Mouse (Mus musculus): ENCODE measurements around the gene Reck. TPM values are rescaled to one million over a fixed set of nuclear protein-coding genes. Genes with fewer than 3 reads are reported as not detected.
A peak's percentile ranks its signal among the peaks of the same experiment; 100 is the strongest.

The Reck gene
- total and polyA plus RNA-seq, 2 experiments from 2014 or later = 4.1 to 5.6 TPM

DNA sequence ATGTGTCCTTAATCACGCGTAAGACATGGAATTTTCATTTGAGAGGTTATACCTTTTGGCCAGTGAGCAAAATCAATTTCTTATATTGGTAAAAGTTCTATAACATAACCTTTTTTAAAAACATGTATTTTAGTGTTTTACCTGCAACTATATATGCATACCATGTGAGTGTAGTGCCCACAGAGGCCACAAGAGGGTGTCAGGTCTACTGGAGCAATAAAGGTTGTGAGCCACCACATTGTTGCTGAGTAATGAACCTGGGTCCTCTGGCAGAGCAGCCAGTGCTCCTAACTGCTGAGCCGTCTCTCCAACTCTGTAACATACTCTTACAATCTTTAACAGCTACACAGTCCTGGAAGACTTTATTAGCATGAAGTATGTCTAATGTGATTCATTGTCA, 52.5 kb downstream of the Reck start:
- TF ChIP-seq CTCF (IDR thresholded peaks at IDR 0.05; ENCODE audit: low read depth) (peak; percentile 38), EP300 (IDR thresholded peaks at IDR 0.05; ENCODE audit: low read depth) (no peak)
- Histone ChIP-seq H3K4me3 (ENCODE audit: low read depth, low read length) (no peak overlapping the region), H3K9ac (replicated peaks; ENCODE audit: low read depth, low read length) (no peak overlapping the region), H3K27ac (ENCODE audit: low read depth) (no peak overlapping the region), H3K4me2 (ENCODE audit: low read depth, low read length) (no peak overlapping the region), H3K36me3 (replicated peaks; ENCODE audit: control insufficient read depth, insufficient read depth, low read length) (peaks cover 22% of the 10 kb centered on the region; the same call in 1 of the 2 replicates), H3K27me3 (ENCODE audit: control insufficient read depth, insufficient read depth, low read length) (no peaks in the 10 kb centered on the region), H3K4me1 (ENCODE audit: control insufficient read depth, insufficient read depth) (no peaks in the 10 kb centered on the region), H3K9me3 (replicated peaks; ENCODE audit: control insufficient read depth, low read length) (no peaks in the 10 kb centered on the region)
- ATAC-seq (ENCODE audit: insufficient read depth, low read depth) = no peak
- WGBS = 96% methylated on average over 3 of the region's 3 CpGs
- DNase-seq (ENCODE audit: low spot score) = no peak

DNA sequence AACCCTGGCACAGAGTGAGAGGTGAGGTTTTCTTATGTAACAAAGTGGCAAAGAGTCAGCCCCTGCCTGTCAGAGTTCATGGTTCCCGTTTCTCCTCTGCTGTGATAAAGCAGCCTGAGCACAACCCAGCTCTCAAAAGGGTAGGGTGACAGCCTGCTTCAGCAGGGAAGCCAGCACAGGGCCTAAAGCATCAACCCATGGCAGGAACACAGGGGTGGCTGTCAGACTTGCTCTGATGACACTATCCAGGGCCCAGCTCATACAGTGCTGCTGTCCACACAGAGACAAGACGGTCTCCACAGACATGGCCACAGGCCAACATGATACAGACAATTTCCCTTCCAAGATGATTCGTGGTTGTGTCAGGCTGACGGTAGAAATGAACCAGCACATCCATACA, 56.5 kb downstream of the Reck start:
- no peak overlapping the region for H3K4me2 ChIP-seq (ENCODE audit: low read depth, low read length)
- no peak overlapping the region for H3K4me3 ChIP-seq (ENCODE audit: low read depth, low read length)
- H3K27me3 ChIP-seq (ENCODE audit: control insufficient read depth, insufficient read depth, low read length) = no peaks in the 10 kb centered on the region
- TF ChIP-seq EP300 (IDR thresholded peaks at IDR 0.05; ENCODE audit: low read depth) (no peak), CTCF (IDR thresholded peaks at IDR 0.05; ENCODE audit: low read depth) (no peak)
- no peaks in the 10 kb centered on the region for H3K9me3 ChIP-seq (replicated peaks; ENCODE audit: control insufficient read depth, low read length)
- H3K36me3 ChIP-seq (replicated peaks; ENCODE audit: control insufficient read depth, insufficient read depth, low read length) = peaks cover 19% of the 10 kb centered on the region; the same call in 1 of the 2 replicates
- no peak overlapping the region for H3K27ac ChIP-seq (ENCODE audit: low read depth)
- H3K9ac ChIP-seq (replicated peaks; ENCODE audit: low read depth, low read length) = no peak overlapping the region
- 34% methylated on average over 4 of the region's 4 CpGs for WGBS
- DNase-seq (ENCODE audit: low spot score) = no peak
- no peak for ATAC-seq (ENCODE audit: insufficient read depth, low read depth)
- no peaks in the 10 kb centered on the region for H3K4me1 ChIP-seq (ENCODE audit: control insufficient read depth, insufficient read depth)

- WGBS = 77% methylated on average over 4 of the region's 4 CpGs
- no peaks in the 10 kb centered on the region for H3K27me3 ChIP-seq (ENCODE audit: control insufficient read depth, insufficient read depth, low read length)
- H3K9me3 ChIP-seq (replicated peaks; ENCODE audit: control insufficient read depth, low read length) = no peaks in the 10 kb centered on the region
- no peak overlapping the region for H3K27ac ChIP-seq (ENCODE audit: low read depth)
- H3K36me3 ChIP-seq (replicated peaks; ENCODE audit: control insufficient read depth, insufficient read depth, low read length) = peaks cover 16% of the 10 kb centered on the region
- no peaks in the 10 kb centered on the region for H3K4me1 ChIP-seq (ENCODE audit: control insufficient read depth, insufficient read depth)
- H3K9ac ChIP-seq (replicated peaks; ENCODE audit: low read depth, low read length) = no peak overlapping the region
- H3K4me2 ChIP-seq (ENCODE audit: low read depth, low read length) = no peak overlapping the region
- ATAC-seq (ENCODE audit: insufficient read depth, low read depth) (no peak), DNase-seq (ENCODE audit: low spot score) (no peak)
- TF ChIP-seq EP300 (IDR thresholded peaks at IDR 0.05; ENCODE audit: low read depth) (no peak), CTCF (IDR thresholded peaks at IDR 0.05; ENCODE audit: low read depth) (no peak)
- no peak overlapping the region for H3K4me3 ChIP-seq (ENCODE audit: low read depth, low read length)
Observed at GRCm38 (mm10) chr4:43936186-43936585, 60.9 kb downstream of the Reck start.

- WGBS = 70% methylated on average over 14 of the region's 14 CpGs
- no peak overlapping the region for H3K9ac ChIP-seq (replicated peaks; ENCODE audit: low read depth, low read length)
- ATAC-seq (ENCODE audit: insufficient read depth, low read depth) (no peak), DNase-seq (ENCODE audit: low spot score) (no peak)
- no peaks in the 10 kb centered on the region for H3K4me1 ChIP-seq (ENCODE audit: control insufficient read depth, insufficient read depth)
- H3K4me3 ChIP-seq (ENCODE audit: low read depth, low read length) = no peak overlapping the region
- no peaks in the 10 kb centered on the region for H3K27me3 ChIP-seq (ENCODE audit: control insufficient read depth, insufficient read depth, low read length)
- peaks cover 20% of the 10 kb centered on the region; the same call in 1 of the 2 replicates for H3K36me3 ChIP-seq (replicated peaks; ENCODE audit: control insufficient read depth, insufficient read depth, low read length)
- no peak overlapping the region for H3K4me2 ChIP-seq (ENCODE audit: low read depth, low read length)
- no peak overlapping the region for H3K27ac ChIP-seq (ENCODE audit: low read depth)
- TF ChIP-seq CTCF (IDR thresholded peaks at IDR 0.05; ENCODE audit: low read depth) (no peak), EP300 (IDR thresholded peaks at IDR 0.05; ENCODE audit: low read depth) (no peak)
- no peaks in the 10 kb centered on the region for H3K9me3 ChIP-seq (replicated peaks; ENCODE audit: control insufficient read depth, low read length)
Observed at GRCm38 (mm10) chr4:43936749-43937674, 61.7 kb downstream of the Reck start.

DNA sequence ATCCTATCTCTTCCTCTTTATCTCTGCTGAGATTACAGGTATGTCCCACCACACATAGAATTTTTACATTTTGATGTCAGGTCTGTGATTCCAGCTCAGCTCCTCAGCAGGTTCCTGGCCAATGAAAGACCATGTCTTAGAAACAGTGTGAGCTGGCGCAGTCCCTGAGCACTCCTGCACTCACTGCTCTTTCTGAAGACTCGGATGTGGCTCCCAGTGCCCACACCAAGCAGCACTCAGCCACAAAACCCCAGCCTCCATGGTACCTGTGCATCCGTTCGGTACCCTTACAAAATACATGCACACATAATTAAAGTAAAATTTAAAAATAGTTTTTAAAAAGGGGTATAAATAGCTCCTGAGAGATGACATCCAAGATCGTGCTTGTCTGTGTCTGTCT, 66.0 kb downstream of the Reck start:
- 85% methylated on average over 5 of the region's 5 CpGs for WGBS
- TF ChIP-seq EP300 (IDR thresholded peaks at IDR 0.05; ENCODE audit: low read depth) = no peak
- TF ChIP-seq CTCF (IDR thresholded peaks at IDR 0.05; ENCODE audit: low read depth) = no peak

More for the DNA sequence above, 66.0 kb downstream of the Reck start:
- H3K27me3 ChIP-seq (ENCODE audit: control insufficient read depth, insufficient read depth, low read length) = no peaks in the 10 kb centered on the region
- H3K4me1 ChIP-seq (ENCODE audit: control insufficient read depth, insufficient read depth) = no peaks in the 10 kb centered on the region
- H3K27ac ChIP-seq (ENCODE audit: low read depth) = no peak overlapping the region
- H3K4me3 ChIP-seq (ENCODE audit: low read depth, low read length) = no peak overlapping the region
- no peak for ATAC-seq (ENCODE audit: insufficient read depth, low read depth)
- H3K9me3 ChIP-seq (replicated peaks; ENCODE audit: control insufficient read depth, low read length) = no peaks in the 10 kb centered on the region
- no peak overlapping the region for H3K9ac ChIP-seq (replicated peaks; ENCODE audit: low read depth, low read length)
- H3K4me2 ChIP-seq (ENCODE audit: low read depth, low read length) = no peak overlapping the region
- peaks cover 20% of the 10 kb centered on the region for H3K36me3 ChIP-seq (replicated peaks; ENCODE audit: control insufficient read depth, insufficient read depth, low read length)
- DNase-seq (ENCODE audit: low spot score) = no peak
